Mouse (Mus musculus) central nervous system, embryonic 14 days (tissue): ENCODE data around the gene Gm8693. TPM values are rescaled to one million over a fixed set of nuclear protein-coding genes. Genes with fewer than 3 reads are reported as not detected.

Source experiments
- polyA plus RNA-seq: library from polyadenylated mRNA; depleted of rRNA; stranded (reverse); fragments of >200 nt; gene quantifications from 2 replicates; pipeline ENCODE4 v1.2.3, GENCODE M21; 2012; rRNA removed

Gene Gm8693
- not detected in 2 replicates for polyA plus RNA-seq

GRCm38 (mm10) chr7:22692217-22692616 is at the start of gene Gm8693:
Gm8693 (minus strand) TSS chr7:22692317.

GRCm38 (mm10) chr7:22719610-22720009 is 27.5 kb upstream of the Gm8693 start, which contains the start of gene Gm4567:
Gm4567 (minus strand) TSS chr7:22719710.

GRCm38 (mm10) chr7:22657718-22658117 is 34.4 kb downstream of the Gm8693 start, which contains the start of gene Vmn1r155:
Vmn1r155 (plus strand) TSS chr7:22658018.

Other genes with a start within 250 kb of the Gm8693 start
- not detected in 2 replicates for gene Gm10665, start 228.2 kb downstream of the Gm8693 start, polyA plus RNA-seq
- gene Vmn1r151, start 192.6 kb downstream of the Gm8693 start, polyA plus RNA-seq = not detected in 2 replicates
- gene Vmn1r152, start 169.3 kb downstream of the Gm8693 start, polyA plus RNA-seq = not detected in 2 replicates
- gene Gm8677, start 157.4 kb downstream of the Gm8693 start, polyA plus RNA-seq = not detected in 2 replicates
- not detected in 2 replicates for gene Gm4201, start 127.0 kb downstream of the Gm8693 start, polyA plus RNA-seq
- gene Gm4565, start 104.2 kb downstream of the Gm8693 start, polyA plus RNA-seq = not detected in 2 replicates
- gene Vmn1r155, start 34.3 kb downstream of the Gm8693 start, polyA plus RNA-seq = not detected in 2 replicates
- not detected in 2 replicates for gene Gm4567, start 27.4 kb upstream of the Gm8693 start, polyA plus RNA-seq
- not detected in 2 replicates for gene Vmn1r157, start 69.4 kb upstream of the Gm8693 start, polyA plus RNA-seq
- not detected in 2 replicates for gene Vmn1r158, start 98.5 kb upstream of the Gm8693 start, polyA plus RNA-seq
- not detected in 2 replicates for gene Vmn1r159, start 151.3 kb upstream of the Gm8693 start, polyA plus RNA-seq
- gene Vmn1r160, start 178.9 kb upstream of the Gm8693 start, polyA plus RNA-seq = not detected in 2 replicates